Mouse (Mus musculus) cerebellum, adult 2 months (tissue): Measurements from ENCODE around the gene Plxdc2.

Experiments
- CTCF ChIP-seq: fragments of 200-500 bp; IDR thresholded peaks from 2 replicates; pipeline ENCODE4 v1.5.1; 2011; ENCODE audit warnings: low read depth, mild to moderate bottlenecking, control low read depth, low read length, moderate library complexity, borderline replicate concordance; ENCODE audit not compliant: insufficient read depth
- POLR2A ChIP-seq: fragments of 200-500 bp; IDR thresholded peaks from 2 replicates; pipeline ENCODE4 v1.6.1; 2011; ENCODE audit warnings: low read length, control low read depth, borderline replicate concordance; ENCODE audit not compliant: insufficient read depth

GRCm38 (mm10) chr2:16578153-16578552, 222.0 kb downstream of the Plxdc2 start:
- TF ChIP-seq CTCF (no peak), POLR2A (no peak)
